Mouse (Mus musculus) small intestine, adult 2 months (tissue): ENCODE data around the gene Ackr4.

Experiments
- CTCF ChIP-seq: fragments of 200-500 bp; IDR thresholded peaks from 2 replicates; pipeline ENCODE4 v1.5.1; 2012; ENCODE audit warnings: low read depth, mild to moderate bottlenecking, control low read depth, inconsistent platforms, low read length, moderate library complexity, mixed read lengths; ENCODE audit not compliant: insufficient replicate concordance, insufficient read length; ENCODE audit errors: extremely low read depth
- POLR2A ChIP-seq: fragments of 200-500 bp; IDR thresholded peaks from 2 replicates; pipeline ENCODE4 v1.6.1; 2012; ENCODE audit warnings: low read depth, mild to moderate bottlenecking, control low read depth, inconsistent platforms, low read length, moderate library complexity

DNA sequence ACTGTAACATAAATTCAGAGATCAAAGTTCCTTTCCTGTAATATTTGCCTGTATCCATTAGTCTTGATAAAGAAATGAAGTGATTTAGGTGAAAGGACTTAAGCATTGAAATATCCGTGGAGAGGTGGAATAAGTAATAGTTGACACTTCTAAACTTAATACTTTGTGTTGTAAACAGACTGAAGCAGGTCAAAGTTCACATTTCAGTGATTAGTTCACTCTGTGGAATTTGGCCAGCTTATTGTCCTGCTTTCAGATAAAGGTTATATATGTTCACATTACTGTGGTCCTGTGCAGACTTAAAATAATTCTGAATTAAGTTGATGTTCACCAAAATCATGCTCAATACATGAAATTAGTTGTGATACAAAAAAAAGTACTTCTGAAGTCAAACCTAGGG, 62.2 kb downstream of the Ackr4 start:
- TF ChIP-seq POLR2A (no peak), CTCF (no peak)
